8 mouse cellular contexts compared by ENCODE assay signal in the genomic region with DNA sequence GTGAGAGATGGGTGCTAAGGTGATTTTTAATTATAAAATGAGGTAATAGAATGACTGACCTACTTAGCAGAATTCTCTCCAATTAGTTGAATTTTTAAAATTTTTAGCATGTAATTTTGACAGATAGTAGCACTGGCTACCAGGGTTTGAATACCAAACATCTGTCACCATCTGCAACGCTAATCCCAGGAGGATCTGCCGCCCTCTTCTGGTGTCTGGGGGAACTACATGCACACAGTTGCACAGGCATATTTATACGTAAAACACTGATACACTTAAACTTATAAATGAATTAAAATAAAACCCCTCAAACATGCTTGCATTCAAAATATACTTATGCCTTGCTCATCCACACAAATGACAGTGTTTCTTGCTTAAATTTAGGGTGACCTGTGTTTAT.
DNase-seq lines count a peak whose midpoint lies in the region; ATAC-seq and TF ChIP-seq lines count a peak whose summit lies in the region.

No protein-coding gene starts in this region.

- no peaks in the 10 kb centered on the region for H3K79me2 ChIP-seq in liver, adult 2 months (ENCODE audit: control insufficient read depth, insufficient read depth, low read length)

- no peaks in the 10 kb centered on the region for H3K27me3 ChIP-seq in forebrain, embryonic 11.5 days (ENCODE audit: control insufficient read depth, insufficient read depth, low read length)
- no peaks in the 10 kb centered on the region for H3K27me3 ChIP-seq in forebrain, embryonic 12.5 days
- no peaks in the 10 kb centered on the region for H3K27me3 ChIP-seq in liver, adult 2 months (ENCODE audit: control insufficient read depth, insufficient read depth, low read length)
- H3K27me3 ChIP-seq in liver, embryonic 11.5 days (replicated peaks; ENCODE audit: control insufficient read depth, insufficient read depth, low read length) = no peaks in the 10 kb centered on the region

- ATAC-seq in forebrain, embryonic 11.5 days (replicated peaks; ENCODE audit: low FRiP score) = 0 out of 2 replicates have a peak, but pooled peaks have one; percentile 27
- ATAC-seq in forebrain, embryonic 12.5 days (ENCODE audit: low FRiP score) = no peak
- ATAC-seq in liver, embryonic 11.5 days (replicated peaks; ENCODE audit: low FRiP score) = no peak
- no peak for ATAC-seq in megakaryocyte, adult 5-6 weeks (ENCODE audit: poor library complexity, severe bottlenecking)

- TF ChIP-seq CTCF in liver, adult 2 months (IDR thresholded peaks at IDR 0.05; ENCODE audit: low read depth, low read length) = peak; percentile 63; the same call in 1 of the 2 replicates
- TF ChIP-seq CTCF in brain, embryonic 14.5 days (IDR thresholded peaks at IDR 0.05; ENCODE audit: borderline replicate concordance, extremely low read depth, insufficient read depth, insufficient read length) = peak; percentile 70; the same call in 1 of the 2 replicates

- TF ChIP-seq POLR2A in liver, adult 2 months (IDR thresholded peaks at IDR 0.05; ENCODE audit: extremely low read depth, insufficient read depth, low read length) = no peak
- no peak for TF ChIP-seq POLR2A in brain, embryonic 14.5 days (IDR thresholded peaks at IDR 0.05; ENCODE audit: borderline replicate concordance, extremely low read depth, insufficient read depth, insufficient read length, poor library complexity, severe bottlenecking)

- WGBS in forebrain, embryonic 11.5 days = 25% methylated on average over 3 of the region's 3 CpGs
- WGBS in forebrain, embryonic 12.5 days = 28% methylated on average over 3 of the region's 3 CpGs
- 30% methylated on average over 3 of the region's 3 CpGs for WGBS in liver, adult 2 months
- WGBS in liver, embryonic 11.5 days = 26% methylated on average over 3 of the region's 3 CpGs

- no peaks in the 10 kb centered on the region for H3K36me3 ChIP-seq in forebrain, embryonic 11.5 days (ENCODE audit: control insufficient read depth, insufficient read depth, low read length)
- no peaks in the 10 kb centered on the region for H3K36me3 ChIP-seq in forebrain, embryonic 12.5 days (replicated peaks)
- H3K36me3 ChIP-seq in liver, adult 2 months (ENCODE audit: control insufficient read depth, insufficient read depth, low read length) = no peaks in the 10 kb centered on the region
- H3K36me3 ChIP-seq in liver, embryonic 11.5 days (ENCODE audit: control insufficient read depth, insufficient read depth, low read length) = no peaks in the 10 kb centered on the region

- no peak overlapping the region for H3K4me3 ChIP-seq in forebrain, embryonic 11.5 days (ENCODE audit: low read depth, low read length)
- no peak overlapping the region for H3K4me3 ChIP-seq in forebrain, embryonic 12.5 days (replicated peaks)
- no peak overlapping the region for H3K4me3 ChIP-seq in liver, adult 2 months (ENCODE audit: insufficient read depth, low read depth, low read length)
- H3K4me3 ChIP-seq in liver, embryonic 11.5 days (ENCODE audit: low read depth, low read length) = no peak overlapping the region

- H3K9ac ChIP-seq in forebrain, embryonic 11.5 days (ENCODE audit: low read length) = no peak overlapping the region
- no peak overlapping the region for H3K9ac ChIP-seq in forebrain, embryonic 12.5 days
- H3K9ac ChIP-seq in liver, adult 2 months (ENCODE audit: low read depth, low read length) = no peak overlapping the region
- no peak overlapping the region for H3K9ac ChIP-seq in liver, embryonic 11.5 days (ENCODE audit: low read depth, low read length)

- H3K27ac ChIP-seq in forebrain, embryonic 11.5 days (ENCODE audit: low read depth, low read length) = no peak overlapping the region
- no peak overlapping the region for H3K27ac ChIP-seq in forebrain, embryonic 12.5 days
- H3K27ac ChIP-seq in liver, adult 2 months (replicated peaks; ENCODE audit: insufficient read depth, low read depth, low read length) = no peak overlapping the region
- no peak overlapping the region for H3K27ac ChIP-seq in liver, embryonic 11.5 days (ENCODE audit: low read depth, low read length)

- no peaks in the 10 kb centered on the region for H3K4me1 ChIP-seq in forebrain, embryonic 11.5 days (replicated peaks; ENCODE audit: control insufficient read depth, insufficient read depth, low read length)
- no peaks in the 10 kb centered on the region for H3K4me1 ChIP-seq in forebrain, embryonic 12.5 days
- H3K4me1 ChIP-seq in liver, adult 2 months (ENCODE audit: control insufficient read depth, insufficient read depth, low read length) = no peaks in the 10 kb centered on the region
- H3K4me1 ChIP-seq in liver, embryonic 11.5 days (replicated peaks; ENCODE audit: control insufficient read depth, insufficient read depth, low read length) = no peaks in the 10 kb centered on the region

- no peak overlapping the region for H3K4me2 ChIP-seq in forebrain, embryonic 11.5 days (ENCODE audit: low read depth, low read length, severe bottlenecking)
- no peak overlapping the region for H3K4me2 ChIP-seq in forebrain, embryonic 12.5 days
- H3K4me2 ChIP-seq in liver, embryonic 11.5 days = no peak overlapping the region

- peak; percentile 77 for DNase-seq in forebrain, embryonic 11.5 days (ENCODE audit: low spot score)
- peak; percentile 2 for DNase-seq in liver, adult 2 months (ENCODE audit: extremely low read depth, low read depth, low spot score)
- no peak for DNase-seq in liver, embryonic 11.5 days (ENCODE audit: low spot score)
- DNase-seq in brain, embryonic 14.5 days (ENCODE audit: low read depth) = peak; percentile 37
- DNase-seq in induced T-regulatory cell, adult 2 months (ENCODE audit: low read depth) = peak; percentile 0
- DNase-seq in lung, postnatal 36 days = peak; percentile 54

- H3K9me3 ChIP-seq in forebrain, embryonic 11.5 days (ENCODE audit: control insufficient read depth, low read length) = no peaks in the 10 kb centered on the region
- H3K9me3 ChIP-seq in forebrain, embryonic 12.5 days = no peaks in the 10 kb centered on the region
- no peaks in the 10 kb centered on the region for H3K9me3 ChIP-seq in liver, embryonic 11.5 days (ENCODE audit: control insufficient read depth, low read length)
